Comparison of ENCODE assay signal across 18 mouse cellular contexts in genomic region chr5:107939701-107940100, GRCm38 (mm10). TPM values are rescaled to one million over a fixed set of nuclear protein-coding genes. Genes with fewer than 3 reads are reported as not detected.
DNase-seq lines count a peak whose midpoint lies in the region; ATAC-seq and TF ChIP-seq lines count a peak whose summit lies in the region.
"Had no signal": no experiment of that assay in that cellular context is flagged by ENCODE, and none has a peak within 500 bp of the region (broad histone marks: within the 10 kb centered on the region; RNA-seq: fewer than 3 reads in every experiment).

No protein-coding gene starts in this region.

- H3K4me1 ChIP-seq in kidney, adult 2 months (ENCODE audit: control insufficient read depth, insufficient read depth, low read length), result peaks cover 5% of the 10 kb centered on the region; the same call in 1 of the 2 replicates
- no peaks in the 10 kb centered on the region for H3K4me1 ChIP-seq in kidney, embryonic 16.5 days (ENCODE audit: insufficient read depth, low read length)
- peaks cover 12 to 18% of the 10 kb centered on the region in 2 experiments for H3K4me1 ChIP-seq in MEL (ENCODE audit: control insufficient read depth in 1 of 2, insufficient read depth in 2 of 2, low read length in 2 of 2)
- H3K4me1 ChIP-seq in intestine, embryonic 16.5 days (ENCODE audit: control insufficient read depth, insufficient read depth, low read length), result no peaks in the 10 kb centered on the region
- H3K4me1 ChIP-seq: midbrain, embryonic 12.5 days; neural tube, embryonic 13.5 days had no signal

- ATAC-seq in kidney, embryonic 16.5 days (ENCODE audit: low FRiP score, low TSS enrichment), result no peak
- ATAC-seq in megakaryocyte progenitor cell, adult 5-6 weeks (replicated peaks; ENCODE audit: poor library complexity), result peak; percentile 21; the same call in 1 of the 2 replicates
- no peak for ATAC-seq in intestine, embryonic 16.5 days
- ATAC-seq: hindbrain, embryonic 16.5 days had no signal

- TF ChIP-seq POLR2A in kidney, adult 2 months (IDR thresholded peaks at IDR 0.05; ENCODE audit: low read depth, low read length), result no peak
- no peak for TF ChIP-seq POLR2A in MEL (IDR thresholded peaks at IDR 0.05; ENCODE audit: control insufficient read depth in 1 of 2, insufficient read depth in 1 of 2, low read depth in 1 of 2, low read length in 2 of 2, poor library complexity in 1 of 2)

- H3K36me3 ChIP-seq in kidney, adult 2 months (ENCODE audit: control insufficient read depth, insufficient read depth, low read length), result no peaks in the 10 kb centered on the region
- no peaks in the 10 kb centered on the region for H3K36me3 ChIP-seq in kidney, embryonic 16.5 days (ENCODE audit: insufficient read depth, low read length)
- H3K36me3 ChIP-seq in MEL (ENCODE audit: control insufficient read depth in 1 of 2, insufficient read depth in 2 of 2, low read length in 2 of 2), result peaks cover 0 to 10% of the 10 kb centered on the region in 2 experiments; a peak in 2 of 4 replicates
- no peaks in the 10 kb centered on the region for H3K36me3 ChIP-seq in intestine, embryonic 16.5 days (ENCODE audit: control insufficient read depth, insufficient read depth, low read length)
- H3K36me3 ChIP-seq: heart, embryonic 13.5 days; midbrain, embryonic 12.5 days; neural tube, embryonic 13.5 days had no signal

- DNase-seq in kidney, adult 2 months, result peak; percentile 84
- peak; percentile 71 for DNase-seq in MEL (ENCODE audit: low read depth, low spot score)
- peak; percentile 71 for DNase-seq in kidney, adult 9 months
- DNase-seq in B cell, adult 2 months, result no peak
- DNase-seq: adrenal gland, adult 2 months; cerebellum, adult 9-11 months; embryo, embryonic 11 days; gastrocnemius, postnatal 14 days; heart, postnatal 36 days; right cerebral cortex, postnatal 25 days; thymus, adult 18-20 months had no signal

- WGBS in kidney, adult 2 months, result 54% methylated on average over 3 of the region's 3 CpGs
- 75% methylated on average over 3 of the region's 3 CpGs for WGBS in kidney, embryonic 16.5 days
- 75% methylated on average over 3 of the region's 3 CpGs for WGBS in intestine, embryonic 16.5 days

- no peak for TF ChIP-seq RAD21 in MEL (IDR thresholded peaks at IDR 0.05; ENCODE audit: low read depth, low read length)

- H3K4me2 ChIP-seq in kidney, embryonic 16.5 days (replicated peaks; ENCODE audit: low read depth, low read length), result no peak overlapping the region
- no peak overlapping the region for H3K4me2 ChIP-seq in intestine, embryonic 16.5 days (ENCODE audit: low read depth, low read length)
- H3K4me2 ChIP-seq: heart, embryonic 13.5 days; midbrain, embryonic 12.5 days; neural tube, embryonic 13.5 days had no signal

- H3K9ac ChIP-seq in kidney, embryonic 16.5 days (replicated peaks; ENCODE audit: low read length), result no peak overlapping the region
- H3K9ac ChIP-seq in MEL (ENCODE audit: control insufficient read depth, low read depth, low read length, poor library complexity, severe bottlenecking), result peak overlapping the region; percentile 20
- no peak overlapping the region for H3K9ac ChIP-seq in intestine, embryonic 16.5 days (ENCODE audit: low read depth, low read length)
- H3K9ac ChIP-seq: heart, embryonic 13.5 days; midbrain, embryonic 12.5 days; neural tube, embryonic 13.5 days had no signal

- no peak overlapping the region for H3K4me3 ChIP-seq in kidney, adult 2 months (ENCODE audit: insufficient read depth, low read depth, low read length)
- H3K4me3 ChIP-seq in kidney, embryonic 16.5 days (ENCODE audit: low read length), result no peak overlapping the region
- peak overlapping the region; percentile 5 to 32; a peak in 2 of 4 replicates for H3K4me3 ChIP-seq in MEL (ENCODE audit: control insufficient read depth in 1 of 2, insufficient read depth in 1 of 2, low read depth in 2 of 2, low read length in 2 of 2)
- no peak overlapping the region for H3K4me3 ChIP-seq in intestine, embryonic 16.5 days (ENCODE audit: low read length)
- H3K4me3 ChIP-seq: heart, embryonic 13.5 days; midbrain, embryonic 12.5 days; neural tube, embryonic 13.5 days had no signal

- H3K79me2 ChIP-seq in MEL (ENCODE audit: control insufficient read depth, insufficient read depth, low read length, poor library complexity), result no peaks in the 10 kb centered on the region

- peak overlapping the region; percentile 44 for H3K27ac ChIP-seq in kidney, adult 2 months (ENCODE audit: insufficient read depth, low read depth, low read length)
- no peak overlapping the region for H3K27ac ChIP-seq in kidney, embryonic 16.5 days (ENCODE audit: low read length)
- H3K27ac ChIP-seq in MEL (ENCODE audit: control insufficient read depth, low read depth, low read length), result peak overlapping the region; percentile 67
- H3K27ac ChIP-seq in intestine, embryonic 16.5 days (ENCODE audit: low read length), result no peak overlapping the region
- H3K27ac ChIP-seq: heart, embryonic 13.5 days; midbrain, embryonic 12.5 days; neural tube, embryonic 13.5 days had no signal

- TF ChIP-seq EP300 in MEL (IDR thresholded peaks at IDR 0.05; ENCODE audit: low read depth in 1 of 2, low read length in 2 of 2), result peak in 1 of 2 experiments; percentile 41; a peak in 1 of 4 replicates

- no peaks in the 10 kb centered on the region for H3K27me3 ChIP-seq in kidney, adult 2 months (replicated peaks; ENCODE audit: control insufficient read depth, insufficient read depth, low read length)
- no peaks in the 10 kb centered on the region for H3K27me3 ChIP-seq in kidney, embryonic 16.5 days (ENCODE audit: insufficient read depth, low read length)
- H3K27me3 ChIP-seq in MEL (ENCODE audit: control insufficient read depth in 1 of 2, insufficient read depth in 2 of 2, low read length in 2 of 2), result no peaks in the 10 kb centered on the region
- H3K27me3 ChIP-seq in intestine, embryonic 16.5 days (replicated peaks; ENCODE audit: control insufficient read depth, insufficient read depth, low read length), result no peaks in the 10 kb centered on the region
- H3K27me3 ChIP-seq: heart, embryonic 13.5 days; midbrain, embryonic 12.5 days; neural tube, embryonic 13.5 days had no signal

- no peaks in the 10 kb centered on the region for H3K9me3 ChIP-seq in kidney, embryonic 16.5 days (ENCODE audit: low read length)
- H3K9me3 ChIP-seq in MEL (replicated peaks; ENCODE audit: insufficient read depth, low read length), result no peaks in the 10 kb centered on the region
- no peaks in the 10 kb centered on the region; the same call in 1 of the 2 replicates for H3K9me3 ChIP-seq in intestine, embryonic 16.5 days (ENCODE audit: control insufficient read depth, low read length)
- H3K9me3 ChIP-seq: heart, embryonic 13.5 days; midbrain, embryonic 12.5 days; neural tube, embryonic 13.5 days had no signal

- no peak for TF ChIP-seq CTCF in kidney, adult 2 months (conservative IDR thresholded peaks at IDR 0.05; ENCODE audit: insufficient read depth, insufficient read length, low read depth, low read length)
- no peak for TF ChIP-seq CTCF in MEL (IDR thresholded peaks at IDR 0.05 in 2 of 3, conservative IDR thresholded peaks at IDR 0.05 in 1 of 3; ENCODE audit: control insufficient read depth in 1 of 3, insufficient read depth in 1 of 3, low read depth in 2 of 3, low read length in 3 of 3, poor library complexity in 1 of 3, severe bottlenecking in 1 of 3)

TF ChIP-seq in MEL, 35 proteins besides CTCF, POLR2A, EP300 and RAD21 (continues in another document):
- TF ChIP-seq MAZ (IDR thresholded peaks at IDR 0.05; ENCODE audit: low read depth, low read length) (no peak), KAT2A (conservative IDR thresholded peaks at IDR 0.05; ENCODE audit: low read depth, low read length) (0 out of 2 replicates have a peak, but pooled peaks have one; percentile 31), TBP (IDR thresholded peaks at IDR 0.05; ENCODE audit: low read depth, low read length) (no peak), POLR2AphosphoS2 (IDR thresholded peaks at IDR 0.05; ENCODE audit: low read length) (no peak), MYB (IDR thresholded peaks at IDR 0.05; ENCODE audit: low read depth, low read length) (no peak), RCOR1 (IDR thresholded peaks at IDR 0.05; ENCODE audit: low read depth, low read length) (0 out of 2 replicates have a peak, but pooled peaks have one; percentile 7), BHLHE40 (IDR thresholded peaks at IDR 0.05; ENCODE audit: borderline replicate concordance, low read depth, low read length) (no peak), MEF2A (IDR thresholded peaks at IDR 0.05; ENCODE audit: extremely low read depth, insufficient replicate concordance, low read depth, low read length, poor library complexity, severe bottlenecking) (no peak), SMC3 (IDR thresholded peaks at IDR 0.05; ENCODE audit: low read depth, low read length) (no peak), MYC (IDR thresholded peaks at IDR 0.05; ENCODE audit: low read depth, low read length) (no peak), USF1 (IDR thresholded peaks at IDR 0.05; ENCODE audit: low read depth, low read length) (peak; percentile 68), JUND (IDR thresholded peaks at IDR 0.05; ENCODE audit: low read depth, low read length) (no peak), UBTF (IDR thresholded peaks at IDR 0.05; ENCODE audit: borderline replicate concordance, insufficient read depth, low read depth, low read length) (no peak), ZNF384 (IDR thresholded peaks at IDR 0.05; ENCODE audit: low read depth, low read length) (no peak), MAFK (IDR thresholded peaks at IDR 0.05; ENCODE audit: borderline replicate concordance, low read depth, low read length) (no peak)

RNA-seq across cellular contexts. Expression of gene Rpl5, which starts 39.4 kb away (rescaled TPM):
- polyA plus RNA-seq in kidney, adult 2 months (2012; rRNA removed), result 16.3 and 21.5 TPM in 2 replicates
- polyA plus RNA-seq in kidney, embryonic 16.5 days (2015; fragmentation: Nextera tagmentation; extraction: Ambion mirVana), result 81.1 and 82.6 TPM in 2 replicates
- total RNA-seq in MEL (2012; rRNA removed), result 533 and 601 TPM in 2 replicates
- polyA plus RNA-seq in MEL (2012; ENCODE audit: insufficient read depth in 1 of 2, insufficient read length in 2 of 2, low read depth in 1 of 2, low replicate concordance in 2 of 2, missing spikeins in 1 of 2), result 10 to 100 TPM in 1 of 2 experiments, not detected in 1; 43.2 TPM
- total RNA-seq in megakaryocyte progenitor cell, adult 5-6 weeks (2015), result 475 and 483 TPM in 2 replicates
- 228 and 280 TPM in 2 replicates for total RNA-seq in megakaryocyte progenitor cell, adult 5-6 weeks (2017)
- polyA plus RNA-seq in intestine, embryonic 16.5 days (2015; fragmentation: Nextera tagmentation; extraction: Ambion mirVana), result 61.6 and 69.3 TPM in 2 replicates

RNA-seq across cellular contexts. Expression of gene Fam69a, which starts 47.2 kb away (rescaled TPM):
- 4.4 and 7.0 TPM in 2 replicates for polyA plus RNA-seq in kidney, adult 2 months (2012; rRNA removed)
- 19.6 and 20.8 TPM in 2 replicates for polyA plus RNA-seq in kidney, embryonic 16.5 days (2015; fragmentation: Nextera tagmentation; extraction: Ambion mirVana)
- 8.0 and 10.6 TPM in 2 replicates for total RNA-seq in MEL (2012; rRNA removed)
- polyA plus RNA-seq in MEL (2012; ENCODE audit: insufficient read depth in 1 of 2, insufficient read length in 2 of 2, low read depth in 1 of 2, low replicate concordance in 2 of 2, missing spikeins in 1 of 2), result 1 to 10 TPM in 1 of 2 experiments, not detected in 1; 8.5 TPM
- total RNA-seq in megakaryocyte progenitor cell, adult 5-6 weeks (2015), result 43.3 and 48.4 TPM in 2 replicates
- total RNA-seq in megakaryocyte progenitor cell, adult 5-6 weeks (2017), result 16.2 and 27.8 TPM in 2 replicates
- 17.8 and 17.9 TPM in 2 replicates for polyA plus RNA-seq in intestine, embryonic 16.5 days (2015; fragmentation: Nextera tagmentation; extraction: Ambion mirVana)

Comparison
In these comparisons a context has a peak if more than half of its experiments do, and no peak if none do; other contexts are left out.
1. H3K27ac ChIP-seq: peak in kidney, adult 2 months (single experiment) and MEL (single experiment); none in kidney, embryonic 16.5 days (single experiment) and intestine, embryonic 16.5 days (single experiment).
2. DNase-seq: peak in kidney, adult 2 months (single experiment), MEL (single experiment) and kidney, adult 9 months (single experiment); none in B cell, adult 2 months (0 of 2).
3. H3K4me3 ChIP-seq: peak in MEL (2 of 2); none in kidney, adult 2 months (single experiment), kidney, embryonic 16.5 days (single experiment) and intestine, embryonic 16.5 days (single experiment).